Mouse (Mus musculus) gastrocnemius, adult 8-10 months (tissue): ENCODE measurements around the gene Spryd3. TPM values are rescaled to one million over a fixed set of nuclear protein-coding genes. Genes with fewer than 3 reads are reported as not detected.
A peak's percentile ranks its signal among the peaks of the same experiment; 100 is the strongest.

Experiments
- DNase-seq, 2 experiments: peaks; one replicate each; pipeline ENCODE4 v3.0.0; 2022; ENCODE audit warnings: low spot score in 2 of 2
- total RNA-seq, 4 experiments: library from RNA; stranded (reverse); gene quantifications; 2 replicates each; pipeline ENCODE4 v1.2.4; 2022

The Spryd3 gene
- total RNA-seq, 4 experiments from 2014 or later = 6.8 to 8.7 (median 7.3) TPM

DNA sequence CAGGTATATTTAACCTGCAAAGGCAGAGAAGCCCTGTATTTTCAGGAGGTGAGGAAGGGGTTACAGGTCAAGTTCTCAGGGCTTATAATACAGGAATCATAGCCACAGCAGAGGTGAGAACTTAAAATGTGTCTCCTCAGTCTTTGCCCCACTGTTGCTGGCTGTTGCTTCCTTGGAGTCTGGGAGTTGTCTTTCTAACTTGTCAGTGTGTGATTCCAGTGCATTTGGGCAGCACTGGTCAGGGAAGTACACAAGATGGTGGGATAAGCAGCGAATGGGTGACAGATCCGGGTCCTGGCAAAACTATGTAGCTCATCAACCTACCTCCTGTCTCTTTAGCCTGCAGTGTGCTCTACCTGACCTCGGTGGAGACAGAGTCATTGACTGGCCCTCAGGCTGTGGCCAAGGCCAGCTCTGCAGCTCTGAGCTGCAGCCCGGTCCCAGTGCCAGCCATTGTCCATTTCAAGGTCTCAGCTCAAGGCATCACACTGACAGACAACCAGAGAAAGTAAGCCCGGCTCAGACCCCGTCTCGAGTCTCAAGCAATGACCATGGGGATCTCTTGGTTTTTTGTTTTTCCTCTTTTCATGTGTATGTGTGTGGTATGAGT lies 21.3 kb downstream of the Spryd3 start:
- DNase-seq = no peak

DNA sequence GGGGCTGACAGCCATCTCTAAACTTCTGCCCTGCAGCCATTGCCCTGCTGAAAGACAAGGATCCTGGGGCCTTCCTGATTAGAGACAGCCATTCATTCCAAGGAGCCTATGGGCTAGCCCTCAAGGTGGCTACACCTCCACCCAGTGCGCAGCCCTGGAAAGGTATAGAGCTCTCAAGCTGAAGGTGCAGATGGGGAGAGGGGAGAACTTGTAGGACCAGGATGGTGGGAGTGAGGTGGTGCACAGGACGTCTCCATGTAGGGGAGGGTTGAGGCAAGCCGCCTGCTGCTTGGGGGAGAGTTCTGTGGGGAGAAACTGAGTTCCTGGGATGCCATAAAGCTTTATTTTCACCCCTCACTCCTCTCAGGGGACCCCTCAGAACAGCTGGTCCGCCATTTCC lies 22.4 kb downstream of the Spryd3 start:
- DNase-seq = no peak

DNA sequence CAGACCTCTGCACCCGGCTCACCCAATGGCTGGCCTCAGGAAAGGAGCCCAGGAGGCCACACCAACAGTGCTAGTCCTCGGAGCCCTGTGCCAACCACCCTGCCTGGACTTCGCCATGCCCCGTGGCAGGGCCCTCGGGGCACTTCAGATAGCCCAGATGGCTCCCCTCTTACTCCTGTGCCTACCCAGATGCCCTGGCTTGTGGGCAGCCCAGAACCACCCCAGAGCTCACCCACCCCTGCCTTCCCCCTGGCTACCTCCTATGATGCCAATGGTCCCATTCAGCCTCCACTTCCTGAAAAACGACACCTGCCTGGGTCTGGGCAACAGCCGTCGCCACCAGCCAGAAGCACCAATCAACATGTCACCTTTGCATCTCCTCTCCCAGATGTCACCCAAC lies 23.2 kb downstream of the Spryd3 start:
- no peak for DNase-seq

DNA sequence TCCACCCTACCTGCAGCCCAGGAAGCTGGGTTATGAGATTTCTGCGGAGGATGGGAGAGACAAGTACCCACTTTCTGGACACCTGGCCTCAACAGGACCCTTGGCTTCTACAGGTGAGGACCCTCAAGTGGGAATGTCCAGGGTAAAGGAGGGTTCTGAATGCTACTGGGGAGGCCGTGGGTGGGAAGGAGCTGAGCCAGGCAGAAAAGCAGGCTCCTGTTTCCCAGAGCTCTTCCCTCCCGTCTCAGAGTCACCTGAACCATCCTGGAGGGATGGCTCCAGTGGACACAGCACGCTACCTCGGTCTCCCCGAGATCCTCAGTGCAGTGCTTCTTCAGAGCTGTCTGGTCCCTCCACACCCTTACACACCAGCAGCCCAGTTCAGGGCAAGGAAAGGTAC lies 23.9 kb downstream of the Spryd3 start:
- DNase-seq = no peak

DNA sequence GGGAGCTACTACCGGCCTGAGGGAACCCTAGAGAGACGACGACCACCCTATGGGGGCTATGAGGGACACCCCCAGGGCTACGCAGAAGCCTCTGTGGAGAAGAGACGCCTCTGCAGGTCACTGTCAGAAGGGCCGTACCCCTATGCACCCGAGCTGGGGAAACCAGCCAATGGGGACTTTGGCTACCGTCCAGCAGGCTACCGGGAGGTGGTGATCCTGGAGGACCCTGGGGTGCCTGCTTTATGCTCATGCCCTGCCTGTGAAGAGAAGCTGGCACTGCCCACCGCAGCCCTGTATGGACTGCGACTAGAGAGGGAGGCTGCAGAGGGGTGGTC lies 24.6 kb downstream of the Spryd3 start:
- DNase-seq = peak; percentile 9 to 24

DNA sequence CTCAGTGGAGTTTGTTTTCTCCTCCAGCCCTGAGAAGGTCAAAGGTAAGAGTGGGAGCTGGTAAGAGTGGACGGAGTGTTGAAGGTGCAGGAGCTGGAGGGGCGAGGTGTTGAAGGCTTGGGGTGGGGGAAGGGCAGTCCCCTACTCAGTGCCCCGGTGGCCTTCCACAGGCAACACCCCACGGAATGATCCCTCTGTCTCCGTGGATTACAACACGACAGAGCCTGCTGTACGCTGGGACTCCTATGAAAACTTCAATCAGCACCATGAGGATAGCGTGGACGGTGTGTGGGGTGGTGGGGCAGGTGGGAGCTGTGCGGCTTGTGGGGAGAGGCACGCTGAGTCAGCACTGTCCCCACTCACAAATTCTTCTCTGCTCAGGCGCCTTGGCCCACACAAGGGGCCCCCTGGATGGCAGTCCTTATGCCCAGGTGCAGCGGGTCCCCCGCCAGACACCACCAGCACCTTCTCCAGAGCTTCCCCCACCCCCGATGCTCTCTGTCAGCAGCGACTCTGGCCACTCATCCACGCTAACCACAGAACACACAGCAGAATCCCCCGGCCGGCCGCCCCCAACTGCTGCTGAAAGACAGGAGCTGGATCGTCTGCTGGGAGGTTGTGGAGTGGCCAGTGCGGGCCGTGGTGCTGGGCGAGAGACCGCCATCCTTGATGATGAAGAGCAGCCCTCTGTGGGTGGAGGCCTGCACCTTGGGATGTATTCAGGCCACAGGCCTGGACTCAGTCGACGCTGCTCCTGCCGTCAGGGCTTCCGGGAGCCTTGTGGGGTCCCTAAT lies 25.1 kb downstream of the Spryd3 start:
- peak in 1 of 2 experiments; percentile 11 for DNase-seq

DNA sequence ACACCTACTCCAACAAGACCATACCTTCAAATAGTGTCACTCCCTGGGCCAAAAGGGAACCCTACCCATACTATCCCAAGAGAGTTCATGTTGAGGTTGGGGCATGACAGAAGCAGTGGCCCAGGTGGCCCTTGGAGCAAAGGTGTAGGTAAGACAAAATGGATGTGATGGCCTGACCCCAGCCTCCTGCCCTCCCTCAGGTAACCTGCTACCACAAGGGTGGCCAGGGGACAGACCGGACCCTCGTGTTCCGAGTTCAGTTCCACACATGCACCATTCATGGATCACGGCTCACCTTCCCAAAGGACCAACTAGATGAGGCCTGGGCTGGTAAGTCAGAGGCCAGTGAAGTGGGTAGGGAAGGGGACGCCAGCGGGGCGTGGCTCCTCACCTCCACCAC lies 25.8 kb downstream of the Spryd3 start:
- DNase-seq = no peak

DNA sequence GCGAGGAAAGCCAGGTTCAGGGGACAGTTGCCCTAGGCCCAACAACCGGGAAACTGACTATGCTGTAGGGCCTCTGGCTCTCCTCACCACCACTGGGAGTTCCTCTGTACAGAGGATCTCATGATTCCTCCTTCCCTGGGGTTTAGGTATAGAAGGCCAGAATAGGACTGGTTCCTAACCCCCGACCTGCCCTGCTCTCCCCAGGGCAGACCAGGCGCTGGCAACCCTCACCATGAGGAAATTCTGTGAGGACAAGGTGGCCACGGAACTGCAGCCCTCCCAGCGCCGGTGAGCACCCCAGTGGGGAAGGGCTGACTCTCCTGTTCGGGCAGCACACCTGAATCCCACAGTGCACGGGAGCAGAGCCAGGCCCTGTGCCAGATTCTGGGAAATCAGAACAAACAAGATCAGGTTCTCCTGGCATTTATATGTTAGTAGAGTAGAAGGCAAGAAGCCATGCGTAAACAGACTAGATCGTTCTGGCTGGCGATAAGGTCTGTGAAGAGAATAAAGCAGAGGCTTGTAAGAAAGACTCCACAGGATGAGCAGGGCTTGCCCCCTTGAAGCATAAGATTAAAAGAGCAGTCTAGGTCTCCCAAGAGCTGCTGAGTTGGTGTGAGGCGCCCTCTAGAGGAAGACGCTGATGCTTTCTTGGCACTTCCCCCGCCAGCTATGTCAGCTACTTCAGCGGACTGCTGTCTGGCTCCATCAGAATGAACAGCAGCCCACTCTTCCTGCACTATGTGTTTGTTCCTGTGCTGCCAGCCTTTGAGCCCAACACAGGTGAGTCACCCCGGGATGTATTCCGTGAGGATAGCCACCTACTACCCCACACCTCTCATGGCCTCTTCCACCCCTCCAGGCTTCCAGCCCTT lies 27.1 kb downstream of the Spryd3 start:
- DNase-seq = peak; percentile 75 to 81

DNA sequence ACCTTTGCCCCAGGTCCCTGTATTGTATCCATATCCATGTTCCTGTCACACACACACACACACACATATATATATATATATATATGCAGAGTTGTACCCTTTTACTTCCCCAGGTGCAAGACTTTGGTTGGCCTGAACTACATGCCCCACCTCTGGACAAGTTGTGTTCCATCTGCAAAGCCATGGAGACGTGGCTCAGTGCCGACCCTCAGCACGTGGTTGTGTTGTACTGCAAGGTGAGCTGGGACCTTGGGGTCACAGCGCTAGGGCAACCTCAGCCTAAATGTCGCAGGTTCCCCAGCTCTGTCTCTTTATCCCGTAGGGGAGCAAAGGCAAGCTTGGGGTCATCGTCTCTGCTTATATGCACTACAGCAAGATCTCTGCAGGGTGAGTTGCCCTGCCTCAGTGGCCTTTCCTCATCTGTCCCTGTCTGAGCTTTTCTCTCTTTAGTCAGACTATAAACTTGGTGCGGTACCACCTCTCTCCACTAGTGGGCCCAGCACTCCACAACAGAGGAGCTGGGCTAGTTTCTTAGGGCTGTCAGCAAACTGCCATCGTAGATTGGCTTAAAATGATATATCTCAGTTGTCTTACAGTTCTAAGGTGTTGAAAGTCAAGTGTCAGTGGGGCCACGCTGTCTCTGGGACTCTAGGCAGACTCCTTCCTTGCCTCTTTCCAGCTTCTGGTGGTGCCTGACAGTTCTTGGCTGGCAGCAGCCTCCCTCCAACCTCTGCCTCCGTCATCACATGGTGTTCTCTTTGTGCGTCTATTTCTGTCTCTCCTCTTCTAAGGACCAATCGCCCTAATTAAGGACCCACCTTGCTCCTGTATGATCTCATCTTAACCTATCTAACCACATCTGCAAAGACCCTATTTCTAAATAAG lies 28.1 kb downstream of the Spryd3 start:
- DNase-seq = peak in 1 of 2 experiments; percentile 45

DNA sequence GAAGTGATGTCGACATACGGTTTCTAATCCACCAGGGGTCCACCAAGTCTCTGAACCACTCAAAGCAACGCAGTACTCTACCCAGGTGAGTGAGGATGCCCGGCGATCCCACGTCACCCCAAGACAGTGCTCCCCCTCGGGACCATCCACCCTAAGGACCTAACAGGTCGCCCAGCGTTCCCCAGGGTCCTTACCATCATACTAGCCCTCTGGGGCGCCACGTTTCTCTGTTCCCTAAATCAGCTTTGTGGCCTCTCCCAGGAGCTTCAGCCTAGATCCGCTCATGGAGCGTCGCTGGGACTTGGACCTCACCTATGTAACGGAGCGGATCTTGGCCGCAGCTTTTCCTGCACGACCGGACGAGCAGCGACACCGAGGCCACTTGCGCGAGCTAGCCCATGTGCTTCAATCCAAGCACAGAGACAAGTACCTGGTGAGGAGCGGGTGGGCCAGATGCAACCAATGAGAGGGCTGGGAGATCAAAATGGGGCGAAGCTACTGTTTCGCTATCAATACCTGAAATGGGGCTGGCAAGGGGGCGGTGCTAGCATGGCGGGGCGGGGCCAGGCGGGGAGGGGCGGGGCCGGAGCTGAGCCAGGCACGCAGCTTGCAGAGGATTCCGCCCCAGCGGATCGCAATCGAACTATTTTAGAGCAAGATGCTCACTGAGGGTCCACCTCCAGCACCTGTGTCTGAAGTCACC lies 29.1 kb downstream of the Spryd3 start:
- peak in 1 of 2 experiments; percentile 17 for DNase-seq

DNA sequence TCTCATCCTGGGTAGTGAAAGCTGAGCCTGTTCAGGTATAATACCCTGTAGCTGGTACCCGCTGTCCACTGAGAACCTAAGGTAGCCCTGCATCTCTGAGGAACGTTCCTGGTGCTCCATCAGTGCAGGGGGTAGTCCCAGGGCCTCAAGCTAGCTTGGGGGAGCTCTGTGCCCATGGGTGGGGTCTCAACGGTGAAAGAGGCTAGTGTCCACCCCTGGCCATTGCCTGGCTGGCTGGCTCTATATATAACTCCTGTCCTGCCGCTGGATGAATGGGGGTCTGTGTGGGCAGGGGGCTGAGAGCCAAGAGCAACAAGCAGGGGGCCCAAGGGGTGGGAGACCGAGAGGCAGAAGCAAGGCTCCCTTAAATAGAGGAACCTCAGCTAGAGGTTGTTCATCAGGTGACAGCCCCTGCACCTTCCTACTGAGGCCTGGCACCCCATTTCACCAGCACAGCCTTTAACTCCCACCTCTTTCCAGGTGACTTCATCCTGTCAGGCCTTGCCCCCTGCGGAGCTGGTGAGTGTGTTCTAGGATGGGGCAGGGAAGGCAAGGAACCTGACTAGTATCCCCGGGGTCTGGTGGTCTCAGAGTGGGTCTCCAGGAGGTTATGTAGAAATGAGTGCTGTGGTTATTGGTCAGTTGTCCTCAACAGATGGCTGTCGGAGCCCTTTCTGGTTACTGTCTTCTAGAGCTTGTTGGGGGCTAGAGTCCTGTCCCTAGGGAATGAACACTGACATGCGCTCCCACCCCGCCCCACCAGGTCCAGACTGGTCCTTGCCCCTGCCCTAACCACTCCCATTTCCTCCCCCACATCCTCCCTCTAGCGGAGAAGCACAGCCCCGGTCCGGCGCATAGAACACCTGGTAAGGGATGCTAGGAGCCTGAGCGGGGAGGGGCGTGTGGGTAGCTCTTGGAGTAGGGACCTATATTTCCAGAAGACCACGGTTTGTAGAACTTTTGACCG lies 30.0 kb downstream of the Spryd3 start:
- DNase-seq = peak in 1 of 2 experiments; percentile 27

DNA sequence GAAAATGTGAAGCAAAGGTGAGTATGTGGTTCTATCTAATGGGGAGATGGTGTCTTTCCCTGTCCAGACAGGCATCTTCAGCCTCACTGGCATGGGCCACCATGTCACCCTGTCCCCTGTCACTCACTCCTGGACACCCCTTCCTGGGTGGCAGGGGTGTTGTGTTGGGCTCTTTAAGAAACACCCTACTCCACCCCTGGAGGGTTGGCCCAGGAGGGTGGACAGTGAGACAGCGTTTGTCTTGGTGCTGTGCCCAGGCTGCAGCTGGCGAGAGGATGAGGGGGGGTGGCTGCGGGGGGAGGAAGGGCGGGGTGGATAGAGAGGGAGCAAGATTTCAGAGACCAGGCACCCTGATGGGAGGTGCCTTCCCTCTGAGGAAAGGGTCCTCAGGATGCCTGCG lies 30.7 kb downstream of the Spryd3 start:
- peak; percentile 75 to 82 for DNase-seq

DNA sequence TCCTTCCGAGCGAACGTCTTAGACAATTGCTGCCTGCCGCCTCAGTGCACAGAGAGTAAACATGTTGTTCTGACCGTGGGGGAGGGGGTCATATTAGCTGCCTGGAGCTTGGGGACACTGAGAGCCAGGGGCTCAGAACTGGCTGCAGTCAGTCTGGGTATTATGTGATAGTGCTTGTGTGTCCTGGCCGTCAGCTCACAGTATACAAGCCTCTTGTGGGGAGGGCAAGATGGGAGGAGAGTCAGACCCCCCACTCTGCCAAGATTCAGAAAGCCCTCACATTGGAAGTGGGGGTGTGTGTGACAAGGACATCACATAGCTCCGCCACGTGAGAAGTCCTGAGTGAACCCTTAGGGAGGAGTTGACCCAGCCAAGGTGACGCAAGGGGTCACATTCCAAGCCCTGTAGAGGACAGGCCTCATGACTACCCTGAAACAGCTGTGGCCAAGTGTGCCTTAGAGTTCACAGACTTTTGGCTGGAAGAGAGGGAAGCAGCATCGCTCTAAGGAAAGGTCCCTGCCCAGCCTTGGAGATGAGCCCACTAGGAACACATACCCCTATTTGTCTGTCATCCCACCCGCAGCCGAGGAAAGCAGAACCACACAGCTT lies 32.0 kb downstream of the Spryd3 start:
- peak; percentile 91 for DNase-seq

DNA sequence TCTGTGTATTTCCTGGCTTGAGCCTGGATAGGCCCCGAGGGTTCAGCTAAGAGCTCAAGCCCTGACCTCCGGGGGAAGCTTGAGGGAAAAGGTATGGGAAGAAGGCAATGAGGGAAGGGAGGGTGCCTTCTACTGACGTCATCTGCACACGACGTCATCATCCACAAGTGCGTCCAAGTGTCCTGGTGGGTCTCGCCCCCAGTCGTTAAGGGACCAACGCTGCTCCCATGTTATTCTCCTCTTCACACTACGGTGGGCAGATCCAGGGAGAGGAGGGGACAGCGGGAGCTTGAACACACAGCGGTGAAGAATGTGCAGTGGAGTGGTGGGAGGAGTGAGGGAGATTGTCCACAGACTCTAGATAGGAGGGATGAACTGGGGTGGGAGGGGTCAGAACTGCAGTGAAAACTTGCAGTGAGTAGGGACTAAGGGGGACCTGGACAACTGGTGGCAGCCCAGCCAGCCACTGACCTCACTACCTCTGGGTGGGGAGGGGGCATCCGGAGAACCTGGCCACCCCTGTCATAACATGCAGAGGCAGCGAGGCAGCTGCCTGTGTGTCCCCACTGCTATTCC lies 32.6 kb downstream of the Spryd3 start:
- DNase-seq = peak in 1 of 2 experiments; percentile 60

DNA sequence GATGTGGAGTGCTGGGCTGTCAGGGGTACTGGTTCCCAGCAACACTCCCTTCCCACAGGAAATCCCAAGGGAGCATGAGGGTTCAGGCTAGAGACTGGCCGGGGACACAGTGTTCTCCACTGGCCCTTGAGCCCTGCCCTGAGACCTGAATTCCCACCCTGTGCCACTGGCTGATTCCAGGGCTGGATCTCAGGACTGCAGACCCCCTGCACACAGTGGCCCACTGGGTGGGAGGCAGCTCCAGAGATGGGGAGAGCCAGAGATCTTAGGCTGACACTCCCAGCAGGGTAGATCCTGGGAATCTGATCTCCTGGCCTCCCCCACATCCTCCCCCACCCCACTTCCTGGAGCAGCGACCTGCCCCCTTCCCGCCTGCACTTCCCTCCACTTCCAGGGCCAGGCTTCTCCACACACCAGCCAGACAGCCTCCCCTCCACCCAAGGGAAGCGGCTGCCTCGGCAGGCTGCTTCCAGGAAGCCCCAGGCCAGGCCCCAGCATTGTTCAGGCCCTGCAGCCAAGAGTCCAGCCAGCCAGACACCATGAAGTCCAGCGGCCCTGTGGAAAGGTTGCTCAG lies 33.4 kb downstream of the Spryd3 start:
- DNase-seq = peak in 1 of 2 experiments; percentile 63

DNA sequence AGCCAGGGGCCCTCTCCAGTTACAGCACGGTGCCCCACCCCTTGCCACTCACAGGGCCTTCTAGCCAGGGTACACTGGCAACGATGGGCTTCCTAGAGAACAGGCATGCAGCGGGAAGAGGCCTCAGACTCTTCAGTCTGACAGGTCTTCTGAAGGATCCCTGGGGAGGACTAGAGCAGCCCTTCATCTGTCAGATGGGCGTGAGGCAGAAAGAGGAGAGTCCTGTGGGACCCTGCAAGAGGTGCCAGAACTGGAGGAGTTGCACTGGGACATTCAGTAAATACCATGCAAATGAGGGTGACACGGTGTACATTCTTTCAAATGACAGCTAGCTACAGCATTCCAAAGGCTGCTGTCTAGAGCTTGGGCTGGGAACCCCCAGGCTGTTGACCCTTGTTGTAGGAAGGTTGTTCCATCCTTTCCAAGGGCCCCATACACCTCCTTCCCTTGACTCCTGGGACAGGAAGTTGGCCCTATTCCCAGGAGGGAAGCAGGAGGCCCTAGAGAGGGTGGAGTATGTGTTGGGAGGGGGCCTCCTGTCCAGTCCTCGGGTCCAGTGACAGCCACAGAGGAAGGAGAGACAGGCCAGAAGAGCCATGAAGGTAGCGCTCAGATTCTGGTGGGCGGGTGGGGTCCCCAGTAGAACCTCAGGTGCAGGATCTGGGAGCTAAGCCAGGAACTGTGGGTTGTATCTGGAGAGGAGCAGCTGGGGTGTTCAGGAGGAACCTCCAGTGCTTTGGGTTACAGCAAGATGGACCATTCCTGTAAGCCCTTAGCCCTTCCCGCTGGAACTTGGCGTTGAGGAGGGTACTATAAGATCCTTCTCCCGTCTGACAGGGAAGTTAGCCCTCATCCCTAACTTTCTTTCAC lies 34.1 kb downstream of the Spryd3 start:
- DNase-seq = peak in 1 of 2 experiments; percentile 48
